Mouse (Mus musculus): Measurements from ENCODE around the gene Zfp672. TPM values are rescaled to one million over a fixed set of nuclear protein-coding genes. Genes with fewer than 3 reads are reported as not detected.
"Not testable (repeated sequence)": the region's sequence is repeated elsewhere in the genome, so short reads cannot be mapped to it uniquely, and the experiment has no call there.

Gene Zfp672
- polyA plus RNA-seq, 1 experiment: 54.5 TPM

- Histone ChIP-seq H3K27ac (ENCODE audit: control insufficient read depth, insufficient read depth, low read length) (no peak within 1 kb of the TSS), H3K27me3 (ENCODE audit: control insufficient read depth, insufficient read depth, low read length) (no peaks in the 10 kb centered on the region), H3K36me3 (ENCODE audit: control insufficient read depth, insufficient read depth, low read length) (no peaks in the 10 kb centered on the region), H3K4me1 (replicated peaks; ENCODE audit: control insufficient read depth, insufficient read depth, low read length) (peaks cover 16% of the 10 kb centered on the region), H3K4me3 (ENCODE audit: control insufficient read depth, insufficient read depth, low read length) (peak within 1 kb of the TSS; percentile 73)
- TF ChIP-seq CTCF (IDR thresholded peaks at IDR 0.05; ENCODE audit: borderline replicate concordance, control insufficient read depth, extremely low read depth, insufficient read depth, low read length, poor library complexity) (0 out of 2 replicates have a peak, but pooled peaks have one; percentile 50), POLR2A (IDR thresholded peaks at IDR 0.05; ENCODE audit: control insufficient read depth, extremely low read depth, insufficient read depth, low read length, poor library complexity) (peak; percentile 62)
- DNase-seq: peak; percentile 92
- WGBS: 1% methylated on average over 34 of the region's 34 CpGs
Observed at GRCm38 (mm10) chr11:58306860-58307308, 23.3 kb downstream of the Zfp672 start, which contains the start of gene Zfp692. Gene Zfp692, plus strand, starts transcription at chr11:58307069.

GRCm38 (mm10) chr11:58305299-58305698 lies 24.8 kb downstream of the Zfp672 start:
- WGBS: 94% methylated on average over 8 of the region's 8 CpGs
- H3K4me3 ChIP-seq (ENCODE audit: control insufficient read depth, insufficient read depth, low read length); H3K36me3 ChIP-seq (ENCODE audit: control insufficient read depth, insufficient read depth, low read length); H3K27me3 ChIP-seq (ENCODE audit: control insufficient read depth, insufficient read depth, low read length); DNase-seq; H3K27ac ChIP-seq (ENCODE audit: control insufficient read depth, insufficient read depth, low read length): not testable (repeated sequence)
- H3K4me1 ChIP-seq (replicated peaks; ENCODE audit: control insufficient read depth, insufficient read depth, low read length): peaks cover 20% of the 10 kb centered on the region

- H3K4me3 ChIP-seq (ENCODE audit: control insufficient read depth, insufficient read depth, low read length): no peak overlapping the region
- no peak overlapping the region for H3K27ac ChIP-seq (ENCODE audit: control insufficient read depth, insufficient read depth, low read length)
- TF ChIP-seq POLR2A (IDR thresholded peaks at IDR 0.05; ENCODE audit: control insufficient read depth, extremely low read depth, insufficient read depth, low read length, poor library complexity) (no peak), CTCF (IDR thresholded peaks at IDR 0.05; ENCODE audit: borderline replicate concordance, control insufficient read depth, extremely low read depth, insufficient read depth, low read length, poor library complexity) (no peak)
- H3K27me3 ChIP-seq (ENCODE audit: control insufficient read depth, insufficient read depth, low read length): no peaks in the 10 kb centered on the region
- WGBS: 46% methylated on average over 7 of the region's 7 CpGs
- no peak for DNase-seq
- H3K36me3 ChIP-seq (ENCODE audit: control insufficient read depth, insufficient read depth, low read length): no peaks in the 10 kb centered on the region
- peaks cover 20% of the 10 kb centered on the region for H3K4me1 ChIP-seq (replicated peaks; ENCODE audit: control insufficient read depth, insufficient read depth, low read length)
Observed at GRCm38 (mm10) chr11:58303594-58303993, 26.5 kb downstream of the Zfp672 start.

GRCm38 (mm10) chr11:58302774-58303445 lies 27.2 kb downstream of the Zfp672 start:
- peak overlapping the region; percentile 78 for H3K27ac ChIP-seq (ENCODE audit: control insufficient read depth, insufficient read depth, low read length)
- TF ChIP-seq POLR2A (IDR thresholded peaks at IDR 0.05; ENCODE audit: control insufficient read depth, extremely low read depth, insufficient read depth, low read length, poor library complexity): no peak
- DNase-seq: no peak
- peak overlapping the region; percentile 87 for H3K4me3 ChIP-seq (ENCODE audit: control insufficient read depth, insufficient read depth, low read length)
- H3K4me1 ChIP-seq (replicated peaks; ENCODE audit: control insufficient read depth, insufficient read depth, low read length): peaks cover 18% of the 10 kb centered on the region
- no peaks in the 10 kb centered on the region for H3K27me3 ChIP-seq (ENCODE audit: control insufficient read depth, insufficient read depth, low read length)
- H3K36me3 ChIP-seq (ENCODE audit: control insufficient read depth, insufficient read depth, low read length): no peaks in the 10 kb centered on the region
- 2% methylated on average over 26 of the region's 26 CpGs for WGBS

GRCm38 (mm10) chr11:58301837-58302754 lies 28.0 kb downstream of the Zfp672 start:
- peak; percentile 82 for TF ChIP-seq CTCF (IDR thresholded peaks at IDR 0.05; ENCODE audit: borderline replicate concordance, control insufficient read depth, extremely low read depth, insufficient read depth, low read length, poor library complexity)
- TF ChIP-seq POLR2A (IDR thresholded peaks at IDR 0.05; ENCODE audit: control insufficient read depth, extremely low read depth, insufficient read depth, low read length, poor library complexity): 0 out of 2 replicates have a peak, but pooled peaks have one; percentile 7
- Histone ChIP-seq H3K4me1 (replicated peaks; ENCODE audit: control insufficient read depth, insufficient read depth, low read length) (peaks cover 10% of the 10 kb centered on the region), H3K27me3 (ENCODE audit: control insufficient read depth, insufficient read depth, low read length) (no peaks in the 10 kb centered on the region), H3K36me3 (ENCODE audit: control insufficient read depth, insufficient read depth, low read length) (no peaks in the 10 kb centered on the region), H3K4me3 (ENCODE audit: control insufficient read depth, insufficient read depth, low read length) (peak overlapping the region; percentile 87), H3K27ac (ENCODE audit: control insufficient read depth, insufficient read depth, low read length) (peak overlapping the region; percentile 78)
- peak; percentile 93 for DNase-seq
- WGBS: under 1% methylated on average over 36 of the region's 36 CpGs

GRCm38 (mm10) chr11:58301057-58301456 lies 29.1 kb downstream of the Zfp672 start:
- Histone ChIP-seq H3K27ac (ENCODE audit: control insufficient read depth, insufficient read depth, low read length) (no peak overlapping the region), H3K36me3 (ENCODE audit: control insufficient read depth, insufficient read depth, low read length) (no peaks in the 10 kb centered on the region), H3K27me3 (ENCODE audit: control insufficient read depth, insufficient read depth, low read length) (no peaks in the 10 kb centered on the region), H3K4me1 (replicated peaks; ENCODE audit: control insufficient read depth, insufficient read depth, low read length) (peaks cover 7% of the 10 kb centered on the region), H3K4me3 (ENCODE audit: control insufficient read depth, insufficient read depth, low read length) (no peak overlapping the region)
- WGBS: 24% methylated on average over 13 of the region's 13 CpGs
- peak; percentile 60 for DNase-seq
- TF ChIP-seq CTCF (IDR thresholded peaks at IDR 0.05; ENCODE audit: borderline replicate concordance, control insufficient read depth, extremely low read depth, insufficient read depth, low read length, poor library complexity) (no peak), POLR2A (IDR thresholded peaks at IDR 0.05; ENCODE audit: control insufficient read depth, extremely low read depth, insufficient read depth, low read length, poor library complexity) (no peak)
